Mouse (Mus musculus): ENCODE measurements around the gene Rfc2. TPM values are rescaled to one million over a fixed set of nuclear protein-coding genes. Genes with fewer than 3 reads are reported as not detected.

The Rfc2 gene
- polyA plus RNA-seq, 1 experiment from 2014 or later = 184 TPM

DNA sequence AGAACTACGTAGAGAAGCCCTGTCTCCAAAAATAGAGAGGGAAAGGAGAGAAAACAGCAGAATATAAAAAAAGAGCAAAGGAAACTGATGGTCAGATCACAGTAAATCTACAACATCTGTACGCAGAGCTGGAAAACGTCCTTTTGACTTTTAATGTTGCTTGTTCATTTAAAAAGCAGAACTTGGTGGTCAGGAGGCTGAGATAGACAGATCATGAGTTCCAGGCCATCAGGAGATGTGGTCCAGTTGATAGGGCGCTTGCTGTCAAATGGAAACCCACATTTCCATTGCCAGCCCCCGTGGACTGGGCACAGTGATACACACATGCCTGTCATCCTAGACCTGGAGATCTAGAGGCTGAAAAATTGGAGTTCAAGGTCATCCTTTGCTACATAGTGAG lies 3.6 kb downstream of the Rfc2 start:
- Histone ChIP-seq H3K4me3 (no peak overlapping the region), H3K4me2 (no peak overlapping the region), H3K9ac (no peak overlapping the region), H3K36me3 (peaks cover 10% of the 10 kb centered on the region), H3K27ac (replicated peaks) (no peak overlapping the region), H3K27me3 (no peaks in the 10 kb centered on the region), H3K4me1 (replicated peaks) (peaks cover 15% of the 10 kb centered on the region), H3K9me3 (no peaks in the 10 kb centered on the region)
- WGBS = 94% methylated on average over 5 of the region's 5 CpGs
- no peak for ATAC-seq (ENCODE audit: low read depth)

DNA sequence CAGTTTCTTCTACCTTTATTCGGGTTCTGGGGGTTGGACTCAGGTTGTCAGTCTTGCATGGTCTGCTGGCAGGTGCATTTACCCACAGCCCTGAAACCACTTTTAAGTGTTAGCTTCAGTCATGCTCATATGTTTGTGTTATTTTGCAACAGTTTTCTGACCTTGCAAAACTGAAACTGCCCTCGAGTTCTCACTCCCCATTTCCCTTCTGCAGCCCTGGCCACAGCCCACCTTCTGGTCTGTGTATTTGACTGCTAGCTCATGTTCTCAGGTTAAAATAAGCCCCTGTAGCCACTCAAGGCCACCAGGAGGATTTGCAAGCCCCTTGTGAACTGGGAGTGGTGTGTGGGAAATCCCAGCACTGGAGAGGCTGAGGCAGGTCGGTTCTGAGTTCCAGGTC lies 8.7 kb downstream of the Rfc2 start:
- Histone ChIP-seq H3K9ac (no peak overlapping the region), H3K27ac (replicated peaks) (no peak overlapping the region), H3K36me3 (peaks cover 60% of the 10 kb centered on the region), H3K9me3 (no peaks in the 10 kb centered on the region), H3K27me3 (no peaks in the 10 kb centered on the region), H3K4me2 (no peak overlapping the region), H3K4me1 (replicated peaks) (no peaks in the 10 kb centered on the region), H3K4me3 (no peak overlapping the region)
- 91% methylated on average over 3 of the region's 3 CpGs for WGBS
- ATAC-seq (ENCODE audit: low read depth) = no peak

DNA sequence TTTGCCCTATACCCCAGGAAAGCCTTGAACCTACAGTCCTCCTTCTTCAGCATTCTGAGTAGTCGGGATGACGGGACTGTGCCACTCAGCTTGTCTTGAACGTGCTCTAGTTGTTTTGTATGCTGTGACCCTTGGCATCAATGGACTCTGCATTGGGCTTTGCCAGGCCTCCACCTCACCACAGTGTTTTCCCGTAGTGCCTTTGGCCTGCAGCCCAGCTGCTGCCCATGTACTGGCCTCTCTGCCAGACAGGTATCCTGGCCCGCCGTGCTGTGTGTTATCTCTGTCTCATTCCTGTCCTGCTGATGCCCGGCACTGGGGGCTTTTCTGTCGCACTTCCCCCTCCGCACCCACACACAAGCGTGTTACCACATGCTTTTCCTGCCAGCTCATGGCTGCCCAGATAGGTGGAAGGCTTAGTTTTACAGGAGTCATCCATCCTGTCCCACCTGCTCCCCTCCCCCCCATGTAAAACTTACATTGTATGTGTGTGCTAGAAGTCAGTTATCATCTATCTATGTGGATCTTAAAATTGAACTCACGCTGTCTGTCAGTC lies 10.9 kb downstream of the Rfc2 start:
- ATAC-seq (ENCODE audit: low read depth) = no peak
- Histone ChIP-seq H3K9me3 (no peaks in the 10 kb centered on the region), H3K4me1 (replicated peaks) (no peaks in the 10 kb centered on the region), H3K9ac (no peak overlapping the region), H3K4me3 (no peak overlapping the region), H3K4me2 (no peak overlapping the region), H3K27ac (replicated peaks) (no peak overlapping the region), H3K36me3 (peaks cover 76% of the 10 kb centered on the region), H3K27me3 (no peaks in the 10 kb centered on the region)
- 96% methylated on average over 11 of the region's 11 CpGs for whole genome bisulfite sequencing

DNA sequence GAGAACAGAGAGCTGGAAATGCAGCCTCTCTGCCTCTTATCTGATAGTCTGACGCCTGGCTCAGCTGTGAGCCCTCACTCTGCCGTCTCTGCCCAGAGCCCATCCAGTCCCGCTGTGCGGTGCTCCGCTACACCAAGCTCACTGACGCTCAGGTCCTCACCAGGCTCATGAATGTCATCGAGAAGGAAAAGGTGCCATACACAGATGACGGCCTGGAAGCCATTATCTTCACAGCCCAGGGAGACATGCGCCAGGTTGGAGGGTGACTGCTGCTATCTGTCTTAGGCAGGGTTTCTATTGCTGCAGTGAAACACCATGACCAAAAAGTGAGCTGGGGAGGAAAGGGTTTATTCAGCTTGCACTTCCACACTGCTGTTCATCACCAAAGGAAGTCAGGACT lies 11.9 kb downstream of the Rfc2 start:
- H3K9me3 ChIP-seq = no peaks in the 10 kb centered on the region
- peaks cover 82% of the 10 kb centered on the region for H3K36me3 ChIP-seq
- H3K9ac ChIP-seq = no peak overlapping the region
- ATAC-seq (ENCODE audit: low read depth) = no peak
- H3K27me3 ChIP-seq = no peaks in the 10 kb centered on the region
- H3K27ac ChIP-seq (replicated peaks) = no peak overlapping the region
- no peak overlapping the region for H3K4me2 ChIP-seq
- H3K4me1 ChIP-seq (replicated peaks) = no peaks in the 10 kb centered on the region
- 87% methylated on average over 9 of the region's 9 CpGs for WGBS
- no peak overlapping the region for H3K4me3 ChIP-seq

DNA sequence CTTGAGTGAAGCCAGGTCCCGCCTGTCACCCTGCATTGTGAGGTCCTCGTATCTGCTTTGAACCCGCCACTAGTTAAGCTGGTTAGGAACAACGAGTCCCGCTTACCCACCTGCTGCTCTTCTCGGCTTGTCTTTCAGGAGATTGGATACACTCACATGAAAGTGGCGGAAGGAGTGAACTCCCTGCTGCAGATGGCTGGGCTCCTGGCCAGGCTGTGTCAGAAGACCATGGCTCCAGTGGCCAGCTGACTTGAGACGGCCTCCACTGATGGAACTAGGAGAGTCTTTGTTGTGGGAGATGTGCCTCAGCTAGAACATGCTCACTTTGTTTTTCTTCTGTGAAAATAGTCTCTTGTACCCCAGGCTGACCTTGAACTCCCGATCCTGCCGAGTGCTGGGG lies 16.5 kb downstream of the Rfc2 start:
- 87% methylated on average over 10 of the region's 10 CpGs for WGBS
- Histone ChIP-seq H3K36me3 (peaks cover 81% of the 10 kb centered on the region), H3K4me2 (no peak overlapping the region), H3K9me3 (no peaks in the 10 kb centered on the region), H3K4me3 (no peak overlapping the region), H3K27me3 (no peaks in the 10 kb centered on the region), H3K27ac (replicated peaks) (no peak overlapping the region), H3K9ac (no peak overlapping the region), H3K4me1 (replicated peaks) (no peaks in the 10 kb centered on the region)
- ATAC-seq (ENCODE audit: low read depth) = no peak

DNA sequence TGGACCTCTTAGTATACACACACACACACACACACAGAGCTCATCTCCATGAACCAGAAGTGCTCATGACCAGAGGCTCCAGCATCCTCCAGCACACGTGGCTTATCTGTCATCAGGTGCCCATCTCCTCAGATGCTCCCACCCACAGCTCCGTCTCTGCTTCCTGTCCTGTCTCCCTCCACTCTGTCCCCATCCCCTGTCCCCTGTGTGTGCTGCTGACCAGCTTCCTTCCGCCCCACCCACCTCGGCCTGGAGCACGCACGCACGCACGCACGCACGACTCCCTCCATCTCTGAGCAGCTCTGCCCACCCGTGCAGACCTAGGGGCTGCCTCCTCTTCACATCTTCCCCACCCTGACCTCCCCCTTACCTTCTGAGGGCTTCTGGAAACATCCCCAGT lies 23.2 kb downstream of the Rfc2 start:
- no peaks in the 10 kb centered on the region for H3K27me3 ChIP-seq
- no peaks in the 10 kb centered on the region for H3K9me3 ChIP-seq
- ATAC-seq (ENCODE audit: low read depth) = no peak
- no peak overlapping the region for H3K4me2 ChIP-seq
- H3K36me3 ChIP-seq = peaks cover 29% of the 10 kb centered on the region
- no peaks in the 10 kb centered on the region for H3K4me1 ChIP-seq (replicated peaks)
- H3K9ac ChIP-seq = no peak overlapping the region
- H3K27ac ChIP-seq (replicated peaks) = no peak overlapping the region
- H3K4me3 ChIP-seq = no peak overlapping the region
- 83% methylated on average over 11 of the region's 11 CpGs for WGBS

DNA sequence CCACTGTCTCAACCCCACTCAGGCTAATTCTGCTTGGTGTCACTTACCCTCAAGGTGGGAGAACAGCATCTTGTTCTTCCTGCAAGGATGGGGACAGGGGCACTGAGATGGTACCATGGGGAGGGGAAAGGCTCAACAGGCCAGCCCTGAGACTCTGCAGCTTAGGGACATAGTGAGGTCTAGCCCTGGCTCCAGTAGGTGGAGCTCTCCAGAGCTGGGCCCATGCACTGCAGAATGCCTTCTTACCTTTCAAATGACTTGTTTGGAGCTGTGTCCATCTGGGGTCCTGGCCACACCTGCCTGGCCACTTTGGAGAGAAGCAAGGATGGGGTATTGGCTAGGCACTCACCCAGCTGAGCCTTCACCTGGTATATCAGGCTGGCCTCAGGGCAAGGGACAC lies 25.1 kb downstream of the Rfc2 start:
- H3K36me3 ChIP-seq = peaks cover 21% of the 10 kb centered on the region
- no peak for ATAC-seq (ENCODE audit: low read depth)
- H3K9ac ChIP-seq = no peak overlapping the region
- H3K9me3 ChIP-seq = no peaks in the 10 kb centered on the region
- H3K4me3 ChIP-seq = no peak overlapping the region
- no peak overlapping the region for H3K4me2 ChIP-seq
- no peaks in the 10 kb centered on the region for H3K27me3 ChIP-seq
- no peak overlapping the region for H3K27ac ChIP-seq (replicated peaks)
- H3K4me1 ChIP-seq (replicated peaks) = no peaks in the 10 kb centered on the region

DNA sequence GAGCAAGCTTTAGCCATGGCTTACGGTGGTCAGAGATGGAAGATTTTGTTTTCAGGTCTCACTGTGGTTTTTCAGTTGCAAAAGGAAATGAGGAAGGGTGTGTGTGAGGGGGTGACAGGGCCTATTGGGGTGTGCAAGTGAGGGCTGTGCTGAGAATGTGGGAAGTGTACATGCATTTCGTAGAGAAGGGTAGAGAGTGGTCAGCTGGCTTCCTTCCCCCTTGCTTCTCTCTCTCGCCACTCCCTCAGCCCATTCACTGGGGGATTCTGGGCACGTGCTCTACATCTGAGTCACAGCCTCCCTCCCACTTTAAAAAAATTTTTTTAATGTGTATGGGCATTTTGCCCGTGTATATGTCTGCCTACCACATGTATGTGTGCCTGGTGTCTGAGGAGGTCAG lies 26.0 kb downstream of the Rfc2 start:
- ATAC-seq (ENCODE audit: low read depth) = no peak
- H3K27ac ChIP-seq (replicated peaks) = no peak overlapping the region
- H3K9me3 ChIP-seq = no peaks in the 10 kb centered on the region
- H3K4me2 ChIP-seq = no peak overlapping the region
- 74% methylated on average over 5 of the region's 5 CpGs for WGBS
- peaks cover 3% of the 10 kb centered on the region; the same call in 1 of the 2 replicates for H3K4me1 ChIP-seq (replicated peaks)
- H3K27me3 ChIP-seq = no peaks in the 10 kb centered on the region
- no peak overlapping the region for H3K9ac ChIP-seq
- no peak overlapping the region for H3K4me3 ChIP-seq
- peaks cover 17% of the 10 kb centered on the region for H3K36me3 ChIP-seq

DNA sequence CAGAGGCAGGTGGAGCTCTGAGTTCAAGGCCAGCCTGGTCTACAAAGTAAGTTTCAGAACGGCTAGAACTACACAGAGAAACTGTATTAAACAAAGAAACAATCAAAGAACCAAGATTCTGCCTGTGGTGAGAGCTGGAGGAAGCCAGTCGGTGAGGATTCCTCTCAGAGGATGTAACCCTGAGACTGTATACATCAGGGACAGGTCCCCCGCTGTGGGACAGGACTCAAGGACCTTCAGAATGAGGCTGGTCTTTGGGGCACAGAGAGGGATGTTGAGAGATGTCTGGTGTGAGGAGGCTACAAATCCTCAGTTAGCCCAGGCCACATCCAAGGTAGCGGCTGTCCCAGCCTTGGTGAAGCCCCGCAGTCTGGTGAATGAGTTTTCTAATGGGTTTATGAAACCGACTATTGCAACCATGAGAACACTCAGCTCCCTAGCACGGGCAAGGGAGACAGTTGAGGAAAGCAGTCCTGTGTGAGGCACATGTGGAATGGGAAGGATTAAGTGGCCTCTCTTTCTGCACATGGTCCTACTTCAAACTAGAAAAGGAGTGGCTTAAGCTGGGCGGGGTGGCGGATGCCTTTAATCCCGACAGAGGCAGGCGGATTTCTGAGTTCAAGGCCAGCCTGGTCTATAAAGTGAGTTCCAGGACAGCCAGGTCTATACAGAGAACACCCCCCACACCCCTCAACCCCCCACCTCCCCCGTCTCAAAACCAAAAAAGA lies 28.9 kb downstream of the Rfc2 start:
- Histone ChIP-seq H3K4me3 (no peak overlapping the region), H3K27ac (replicated peaks) (no peak overlapping the region), H3K4me1 (replicated peaks) (peaks cover 7% of the 10 kb centered on the region), H3K27me3 (no peaks in the 10 kb centered on the region), H3K4me2 (no peak overlapping the region), H3K9ac (no peak overlapping the region), H3K36me3 (peaks cover 13% of the 10 kb centered on the region), H3K9me3 (no peaks in the 10 kb centered on the region)
- ATAC-seq (ENCODE audit: low read depth) = no peak
- 91% methylated on average over 11 of the region's 12 CpGs for WGBS

DNA sequence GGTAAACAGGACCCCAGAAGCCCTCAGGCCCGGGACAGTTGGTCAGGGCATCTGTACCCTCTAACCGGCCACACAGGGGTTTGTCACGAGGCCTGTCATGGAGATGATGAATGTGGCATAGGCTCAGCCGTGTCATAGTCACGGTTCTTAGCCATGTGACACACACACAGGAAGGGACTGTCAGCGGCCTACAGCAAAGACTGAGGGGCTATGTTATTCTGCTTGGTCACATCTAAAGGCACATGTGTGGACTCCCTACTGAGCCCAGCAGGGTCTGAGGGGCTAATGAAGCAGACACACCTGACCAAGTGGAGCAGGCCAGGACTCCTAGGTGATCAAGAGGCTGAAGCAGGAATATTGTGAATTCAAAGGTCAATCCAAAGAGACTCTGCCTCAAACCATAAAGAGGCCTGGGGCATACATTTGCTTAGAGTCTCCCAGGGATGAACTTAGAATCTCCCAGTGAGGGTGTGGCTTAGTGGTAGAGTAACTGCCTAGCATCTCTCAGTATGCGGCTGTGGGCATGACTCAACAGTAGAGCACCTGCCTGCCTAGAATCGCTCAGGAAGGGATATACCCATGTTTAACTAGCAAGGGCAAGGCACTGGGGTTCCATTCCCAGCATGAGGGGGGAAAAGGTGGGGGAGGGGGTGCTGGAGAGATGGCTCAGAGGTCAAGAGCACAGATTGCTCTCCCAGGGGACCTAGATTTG lies 30.8 kb downstream of the Rfc2 start:
- H3K27me3 ChIP-seq = no peaks in the 10 kb centered on the region
- H3K27ac ChIP-seq (replicated peaks) = peak overlapping the region; percentile 49; the same call in 1 of the 2 replicates
- ATAC-seq (ENCODE audit: low read depth) = peak; percentile 37; the same call in 1 of the 2 replicates
- H3K4me2 ChIP-seq = no peak overlapping the region
- 54% methylated on average over 8 of the region's 8 CpGs for WGBS
- no peaks in the 10 kb centered on the region for H3K9me3 ChIP-seq
- peaks cover 14% of the 10 kb centered on the region for H3K36me3 ChIP-seq
- no peak overlapping the region for H3K4me3 ChIP-seq
- H3K9ac ChIP-seq = no peak overlapping the region
- H3K4me1 ChIP-seq (replicated peaks) = peaks cover 7% of the 10 kb centered on the region

DNA sequence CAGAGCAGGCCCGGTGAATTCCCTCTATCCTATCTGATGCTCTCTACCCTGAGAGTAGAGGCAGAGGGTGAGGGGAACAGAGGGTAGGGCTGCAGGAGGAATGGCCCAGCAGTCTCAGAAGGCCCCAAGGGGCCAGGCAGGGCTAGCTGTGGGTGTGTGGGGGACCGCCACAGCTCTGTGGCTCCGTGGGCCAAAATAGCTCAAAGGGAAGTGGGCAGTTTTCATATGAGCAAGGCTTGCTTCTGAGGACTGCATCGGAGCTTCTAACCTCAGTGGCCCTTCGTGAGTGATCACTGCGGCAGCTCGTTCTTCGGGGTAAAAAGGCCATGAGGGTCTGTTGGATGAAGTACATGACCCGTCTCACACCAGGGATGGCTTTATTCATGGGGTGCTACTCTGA lies 32.6 kb downstream of the Rfc2 start:
- no peak for ATAC-seq (ENCODE audit: low read depth)
- Histone ChIP-seq H3K4me1 (replicated peaks) (peaks cover 7% of the 10 kb centered on the region), H3K9me3 (no peaks in the 10 kb centered on the region), H3K4me3 (no peak overlapping the region), H3K4me2 (no peak overlapping the region), H3K27ac (replicated peaks) (no peak overlapping the region), H3K27me3 (no peaks in the 10 kb centered on the region), H3K36me3 (peaks cover 31% of the 10 kb centered on the region), H3K9ac (no peak overlapping the region)
- WGBS = 86% methylated on average over 9 of the region's 9 CpGs

DNA sequence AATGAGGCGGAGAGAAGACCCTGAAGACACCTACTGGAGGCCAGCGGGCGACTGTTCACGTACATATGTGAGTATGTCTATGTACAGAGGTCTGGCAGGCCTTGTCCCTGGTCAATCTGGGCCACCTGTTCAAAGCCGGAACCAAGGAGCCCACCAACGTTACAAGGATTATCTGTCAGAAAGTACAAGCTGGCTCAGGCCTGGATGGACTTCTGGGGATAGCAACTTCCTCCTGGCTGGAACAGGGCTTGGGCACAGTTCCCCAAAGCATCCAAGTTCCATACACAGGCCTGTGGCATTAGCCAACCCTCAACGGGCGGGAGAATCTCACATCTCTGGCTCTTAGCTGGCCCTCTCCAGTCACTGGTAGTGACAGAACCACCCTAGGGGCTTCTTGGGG lies 33.1 kb downstream of the Rfc2 start:
- ATAC-seq (ENCODE audit: low read depth) = no peak
- no peaks in the 10 kb centered on the region for H3K27me3 ChIP-seq
- H3K4me3 ChIP-seq = no peak overlapping the region
- H3K4me2 ChIP-seq = no peak overlapping the region
- peaks cover 36% of the 10 kb centered on the region for H3K36me3 ChIP-seq
- no peaks in the 10 kb centered on the region for H3K9me3 ChIP-seq
- no peak overlapping the region for H3K27ac ChIP-seq (replicated peaks)
- peaks cover 7% of the 10 kb centered on the region for H3K4me1 ChIP-seq (replicated peaks)
- no peak overlapping the region for H3K9ac ChIP-seq
- WGBS = 91% methylated on average over 8 of the region's 8 CpGs
